Comparison of ENCODE assay signal across 8 mouse cellular contexts in genomic region chr1:88806960-88807359, GRCm38 (mm10).
DNase-seq lines count a peak whose midpoint lies in the region; ATAC-seq and TF ChIP-seq lines count a peak whose summit lies in the region.
"Had no signal": no experiment of that assay in that cellular context is flagged by ENCODE, and none has a peak within 500 bp of the region (broad histone marks: within the 10 kb centered on the region; RNA-seq: fewer than 3 reads in every experiment).

No protein-coding gene starts in this region.

- H3K9ac ChIP-seq in neural tube, embryonic 11.5 days (ENCODE audit: low read length), result no peak overlapping the region
- H3K9ac ChIP-seq: heart, embryonic 15.5 days had no signal

- POLR2A ChIA-PET in Patski (lab: Charles Lee), result no interaction called here

- TF ChIP-seq POLR2A in kidney, adult 2 months (IDR thresholded peaks at IDR 0.05; ENCODE audit: low read depth, low read length), result no peak

- peak; percentile 55 for TF ChIP-seq CTCF in left cerebral cortex, adult 2 months (IDR thresholded peaks at IDR 0.05)
- peak; percentile 42 for TF ChIP-seq CTCF in Patski (IDR thresholded peaks at IDR 0.05)
- peak; percentile 65 for TF ChIP-seq CTCF in kidney, adult 2 months (conservative IDR thresholded peaks at IDR 0.05; ENCODE audit: insufficient read depth, insufficient read length, low read depth, low read length)

- H3K27me3 ChIP-seq in Patski, result no peaks in the 10 kb centered on the region
- H3K27me3 ChIP-seq in kidney, adult 2 months (replicated peaks; ENCODE audit: control insufficient read depth, insufficient read depth, low read length), result no peaks in the 10 kb centered on the region
- H3K27me3 ChIP-seq in neural tube, embryonic 11.5 days (ENCODE audit: control insufficient read depth, insufficient read depth, low read length), result no peaks in the 10 kb centered on the region
- H3K27me3 ChIP-seq: heart, embryonic 15.5 days had no signal

- DNase-seq in left cerebral cortex, adult 2 months (ENCODE audit: extremely low spot score in 1 of 2, low spot score in 2 of 2), result no peak
- no peak for DNase-seq in left cerebral cortex, adult 11 months (ENCODE audit: low spot score)
- no peak for DNase-seq in Patski (ENCODE audit: low read depth, low spot score)
- DNase-seq in adrenal gland, postnatal 25 days, result peak; percentile 59
- peak; percentile 12 for DNase-seq in kidney, adult 2 months
- peak; percentile 35 for DNase-seq in neural tube, embryonic 11.5 days (ENCODE audit: low spot score)
- DNase-seq in Muller cell, postnatal 12 days (ENCODE audit: inconsistent ontology term), result no peak

- no peaks in the 10 kb centered on the region for H3K4me1 ChIP-seq in kidney, adult 2 months (ENCODE audit: control insufficient read depth, insufficient read depth, low read length)
- H3K4me1 ChIP-seq in neural tube, embryonic 11.5 days (ENCODE audit: control insufficient read depth, insufficient read depth, low read length), result peaks cover 9% of the 10 kb centered on the region
- H3K4me1 ChIP-seq: heart, embryonic 15.5 days had no signal

- CTCF ChIA-PET in Patski (lab: Charles Lee), result no interaction called here

- ATAC-seq in Patski, result no peak
- ATAC-seq in neural tube, embryonic 11.5 days (ENCODE audit: insufficient read depth, low FRiP score, low TSS enrichment), result no peak

- no peak overlapping the region for H3K4me3 ChIP-seq in left cerebral cortex, adult 2 months
- H3K4me3 ChIP-seq in kidney, adult 2 months (ENCODE audit: insufficient read depth, low read depth, low read length), result no peak overlapping the region
- H3K4me3 ChIP-seq in neural tube, embryonic 11.5 days (ENCODE audit: low read depth, low read length), result no peak overlapping the region
- H3K4me3 ChIP-seq: heart, embryonic 15.5 days had no signal

- H3K36me3 ChIP-seq in kidney, adult 2 months (ENCODE audit: control insufficient read depth, insufficient read depth, low read length), result no peaks in the 10 kb centered on the region
- no peaks in the 10 kb centered on the region for H3K36me3 ChIP-seq in neural tube, embryonic 11.5 days (ENCODE audit: control insufficient read depth, insufficient read depth, low read length)
- H3K36me3 ChIP-seq: heart, embryonic 15.5 days had no signal

- in situ Hi-C loops in Patski (cut with MboI; ENCODE audit: low pct_unique_long_range_greater_than_20kb), result no loop called here

- WGBS in kidney, adult 2 months, result 55% methylated on average over 6 of the region's 6 CpGs
- WGBS in neural tube, embryonic 11.5 days, result 58% methylated on average over 6 of the region's 6 CpGs

- intact Hi-C loops in left cerebral cortex, adult 2 months (cut with DNase I), result no loop called here

- H3K9me3 ChIP-seq in neural tube, embryonic 11.5 days (ENCODE audit: control insufficient read depth, low read length), result no peaks in the 10 kb centered on the region
- H3K9me3 ChIP-seq: heart, embryonic 15.5 days had no signal

- no peak overlapping the region for H3K27ac ChIP-seq in left cerebral cortex, adult 2 months
- no peak overlapping the region for H3K27ac ChIP-seq in kidney, adult 2 months (ENCODE audit: insufficient read depth, low read depth, low read length)
- H3K27ac ChIP-seq in neural tube, embryonic 11.5 days (ENCODE audit: low read depth, low read length), result no peak overlapping the region
- H3K27ac ChIP-seq: heart, embryonic 15.5 days had no signal

- no peak overlapping the region for H3K4me2 ChIP-seq in neural tube, embryonic 11.5 days (ENCODE audit: low read depth)
- H3K4me2 ChIP-seq: heart, embryonic 15.5 days had no signal

Comparison
In these comparisons a context has a peak if more than half of its experiments do, and no peak if none do; other contexts are left out.
1. DNase-seq: peak in adrenal gland, postnatal 25 days (single experiment), kidney, adult 2 months (single experiment) and neural tube, embryonic 11.5 days (single experiment); none in left cerebral cortex, adult 2 months (0 of 2), left cerebral cortex, adult 11 months (single experiment), Patski (single experiment) and Muller cell, postnatal 12 days (single experiment).
2. Peak in every context shown above with its lines, with median percentiles within 50 percentile points of each other: CTCF ChIP-seq.